Mouse (Mus musculus) embryonic facial prominence, embryonic 15.5 days (tissue): Measurements from ENCODE around the gene 4933406M09Rik. TPM values are rescaled to one million over a fixed set of nuclear protein-coding genes. Genes with fewer than 3 reads are reported as not detected.

Source experiments
- ATAC-seq: fragments of 200-750 bp; cut with Nextera tagmentation; 2 replicates; pipeline ENCODE4 v1.8.0; 2017; ENCODE audit warnings: low read depth, moderate TSS enrichment; ENCODE audit not compliant: insufficient number of reproducible peaks, low FRiP score, low TSS enrichment
- H3K27ac ChIP-seq: fragments of 300-500 bp; sonication (generic); replicated peaks from 2 replicates; pipeline ENCODE4 v1.5.1; 2015; ENCODE audit warnings: mild to moderate bottlenecking, inconsistent platforms
- H3K27me3 ChIP-seq: fragments of 300-500 bp; sonication (generic); 2 replicates; pipeline ENCODE4 v1.6.1; 2015; ENCODE audit warnings: inconsistent platforms
- H3K36me3 ChIP-seq: fragments of 300-500 bp; sonication (generic); 2 replicates; pipeline ENCODE4 v1.6.1; 2015; ENCODE audit warnings: mild to moderate bottlenecking, inconsistent platforms
- H3K4me1 ChIP-seq: fragments of 300-500 bp; sonication (generic); 2 replicates; pipeline ENCODE4 v1.6.1; 2015; ENCODE audit warnings: inconsistent platforms
- H3K4me2 ChIP-seq: fragments of 300-500 bp; sonication (generic); replicated peaks from 2 replicates; pipeline ENCODE4 v1.6.1; 2015; ENCODE audit warnings: mild to moderate bottlenecking, inconsistent platforms
- H3K4me3 ChIP-seq: fragments of 300-500 bp; sonication (generic); replicated peaks from 2 replicates; pipeline ENCODE4 v1.5.1; 2015; ENCODE audit warnings: mild to moderate bottlenecking, inconsistent platforms
- H3K9ac ChIP-seq: fragments of 300-500 bp; sonication (generic); 2 replicates; pipeline ENCODE4 v1.6.1; 2015; ENCODE audit warnings: inconsistent platforms
- H3K9me3 ChIP-seq: fragments of 300-500 bp; sonication (generic); replicated peaks from 2 replicates; pipeline ENCODE4 v1.6.1; 2016; ENCODE audit warnings: inconsistent platforms
- WGBS: fragments of 180-500 bp; shearing (Covaris S2); methylation state at CpG from one replicate; pipeline ENCODE4 v1.1.7; 2015; 5-methylcytosine and 5-hydroxymethylcytosine counted together
- polyA plus RNA-seq: library from polyadenylated mRNA; unstranded; fragments of >200 nt; fragmentation: Nextera tagmentation; extraction: Ambion mirVana; gene quantifications from 2 replicates; pipeline ENCODE4 v1.2.1, GENCODE M21; 2015

4933406M09Rik gene
- polyA plus RNA-seq, 1 experiment from 2014 or later = not detected

DNA sequence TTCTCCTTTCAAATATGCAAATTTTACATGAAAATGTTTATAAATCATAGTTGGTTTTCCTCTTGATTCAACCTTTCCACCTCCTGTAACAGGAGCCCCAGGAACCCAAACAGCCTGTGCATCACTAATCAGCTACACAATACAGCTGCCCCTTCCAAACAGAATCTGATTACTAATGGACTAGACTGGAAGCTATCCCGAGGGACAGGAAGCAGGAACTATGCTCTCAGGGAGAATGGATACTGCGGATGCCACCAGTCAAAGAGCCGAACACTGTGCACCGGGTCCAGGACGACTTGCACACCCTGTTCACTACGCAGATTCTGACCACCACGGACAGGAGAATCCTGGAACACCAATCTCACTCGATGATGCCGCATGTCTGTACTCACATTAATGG is 37.9 kb upstream of the 4933406M09Rik start:
- no peak overlapping the region for H3K27ac ChIP-seq
- H3K4me1 ChIP-seq = peaks cover 18% of the 10 kb centered on the region
- H3K36me3 ChIP-seq = peaks cover 60% of the 10 kb centered on the region
- H3K9me3 ChIP-seq = no peaks in the 10 kb centered on the region
- no peak overlapping the region for H3K4me2 ChIP-seq
- no peak for ATAC-seq
- 84% methylated on average over 9 of the region's 9 CpGs for WGBS
- H3K27me3 ChIP-seq = no peaks in the 10 kb centered on the region
- H3K9ac ChIP-seq = no peak overlapping the region
- H3K4me3 ChIP-seq = no peak overlapping the region

DNA sequence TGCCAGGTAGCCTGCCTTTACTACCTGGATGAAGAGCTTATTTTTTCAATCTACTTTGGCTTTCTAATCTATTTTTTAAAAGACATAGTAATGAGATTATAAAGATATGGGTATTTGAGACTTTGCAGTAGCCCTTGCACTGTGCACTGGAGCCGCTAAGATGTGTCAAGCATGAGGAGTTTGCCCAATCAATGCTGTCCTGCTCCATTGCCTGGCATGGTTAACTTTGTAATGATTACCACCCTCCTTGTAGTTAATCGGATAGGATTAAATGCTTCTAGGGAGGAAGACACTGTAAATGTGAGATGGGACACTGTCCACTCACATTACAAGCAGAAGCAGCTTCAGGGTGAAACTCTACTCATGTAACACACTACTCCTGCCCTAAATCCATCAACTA is 32.4 kb upstream of the 4933406M09Rik start:
- Histone ChIP-seq H3K27ac (no peak overlapping the region), H3K9me3 (no peaks in the 10 kb centered on the region), H3K4me2 (no peak overlapping the region), H3K4me3 (no peak overlapping the region), H3K27me3 (no peaks in the 10 kb centered on the region), H3K4me1 (no peaks in the 10 kb centered on the region), H3K9ac (no peak overlapping the region), H3K36me3 (peaks cover 81% of the 10 kb centered on the region)
- WGBS = 95% methylated on average over 2 of the region's 2 CpGs
- ATAC-seq = no peak

DNA sequence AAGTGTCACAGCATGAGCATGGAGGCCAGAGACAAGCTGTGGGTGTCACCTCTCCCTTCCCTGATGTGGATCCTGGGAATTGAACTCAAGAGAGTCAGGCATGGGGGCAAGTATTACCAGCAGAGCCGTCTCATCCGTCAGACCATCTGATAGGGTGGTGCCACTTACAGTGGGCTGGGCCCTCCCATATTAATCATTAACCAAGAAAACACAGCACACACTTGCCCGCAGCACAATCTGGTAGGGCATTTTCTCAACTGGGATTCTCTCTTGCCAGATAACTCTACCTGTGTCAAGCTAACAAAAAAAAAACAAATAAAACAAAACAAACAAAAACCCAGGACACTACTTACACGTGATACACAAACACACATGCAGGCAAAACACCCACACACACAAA is 28.3 kb upstream of the 4933406M09Rik start:
- Histone ChIP-seq H3K4me2 (no peak overlapping the region), H3K9ac (no peak overlapping the region), H3K36me3 (peaks cover 59% of the 10 kb centered on the region), H3K9me3 (no peaks in the 10 kb centered on the region), H3K27me3 (no peaks in the 10 kb centered on the region), H3K27ac (no peak overlapping the region), H3K4me1 (peaks cover 12% of the 10 kb centered on the region), H3K4me3 (no peak overlapping the region)
- 86% methylated on average over 4 of the region's 4 CpGs for WGBS
- ATAC-seq = no peak

DNA sequence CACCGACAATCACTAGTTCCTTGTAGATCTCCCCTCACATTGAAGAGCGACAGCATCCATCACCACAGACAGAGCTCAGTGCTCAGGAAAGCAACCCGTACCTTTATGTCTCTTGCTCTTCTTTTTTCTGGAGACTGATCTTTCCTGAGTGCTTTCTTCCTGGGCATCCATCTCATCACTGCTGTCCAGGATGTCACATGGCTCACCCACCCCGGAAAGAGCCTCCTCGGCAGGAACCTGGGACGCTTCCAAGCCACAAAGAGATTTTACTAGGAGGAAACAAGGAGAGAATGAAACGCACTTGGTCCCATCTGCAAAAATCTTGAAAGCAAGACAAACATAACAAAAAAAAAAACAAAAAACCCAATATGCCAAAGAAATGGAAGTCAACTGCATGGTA is 25.1 kb upstream of the 4933406M09Rik start:
- Histone ChIP-seq H3K27ac (no peak overlapping the region), H3K4me2 (peak overlapping the region; percentile 74), H3K9me3 (no peaks in the 10 kb centered on the region), H3K36me3 (peaks cover 28% of the 10 kb centered on the region), H3K27me3 (no peaks in the 10 kb centered on the region), H3K4me1 (peaks cover 13% of the 10 kb centered on the region), H3K9ac (no peak overlapping the region), H3K4me3 (peak overlapping the region; percentile 80)
- 66% methylated on average over 7 of the region's 7 CpGs for WGBS
- ATAC-seq = no peak

DNA sequence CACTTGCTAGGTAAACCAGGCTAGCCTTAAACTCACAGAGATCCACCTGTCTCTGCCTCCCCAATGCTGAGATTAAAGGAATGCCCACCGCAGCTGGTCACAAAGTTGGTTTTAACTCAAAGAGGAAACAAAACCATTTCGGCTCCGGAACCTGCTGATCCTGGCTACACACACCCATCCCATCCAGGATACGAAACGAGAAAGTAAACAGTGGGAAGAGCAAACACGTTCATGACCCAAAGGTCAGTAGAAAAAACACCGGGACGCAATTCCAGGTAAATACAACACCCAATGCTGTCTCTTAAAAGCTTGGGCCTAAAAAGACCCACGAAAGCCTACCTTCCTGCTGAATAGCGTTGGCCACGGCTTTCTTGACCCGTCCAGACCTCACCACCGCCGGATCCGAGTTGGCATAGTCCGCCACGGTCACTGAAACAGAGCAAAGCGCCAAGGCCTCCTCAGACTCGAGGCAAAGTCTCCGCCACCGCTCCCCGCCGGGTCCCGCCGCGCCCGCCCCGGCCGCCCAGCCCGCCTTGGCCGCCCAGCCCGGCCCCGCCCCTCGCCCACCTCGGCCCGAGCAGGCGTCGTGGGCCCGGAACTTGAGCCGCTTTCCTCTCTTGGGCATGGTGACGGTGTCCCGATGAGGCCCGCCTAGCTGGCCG is 24.4 kb upstream of the 4933406M09Rik start:
- Histone ChIP-seq H3K27ac (peak overlapping the region; percentile 81), H3K27me3 (no peaks in the 10 kb centered on the region), H3K9ac (peak overlapping the region; percentile 88), H3K9me3 (no peaks in the 10 kb centered on the region), H3K4me3 (peak overlapping the region; percentile 80), H3K4me1 (peaks cover 13% of the 10 kb centered on the region), H3K36me3 (peaks cover 22% of the 10 kb centered on the region), H3K4me2 (peak overlapping the region; percentile 74)
- peak; percentile 83 for ATAC-seq
- WGBS = under 1% methylated on average over 26 of the region's 44 CpGs

DNA sequence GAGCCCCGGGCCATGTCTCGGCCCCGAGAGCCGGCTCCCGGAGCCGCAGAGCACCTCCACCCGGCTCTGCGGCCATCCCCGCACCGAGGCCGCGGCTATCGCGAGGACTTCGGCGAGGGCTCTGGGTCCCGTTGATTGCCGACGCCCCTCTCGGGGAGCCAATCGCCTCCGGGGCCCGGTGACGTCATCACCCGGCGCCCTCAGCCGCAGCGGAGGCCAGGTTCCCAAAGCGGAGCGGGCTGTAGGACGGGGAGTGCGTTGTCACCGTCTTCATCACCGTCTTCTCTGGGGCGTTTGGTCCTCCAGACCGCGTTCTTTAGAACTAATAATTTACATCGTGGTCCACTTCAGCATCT is 23.9 kb upstream of the 4933406M09Rik start, which contains the start of gene Tmem183a:
TSS of gene Tmem183a (minus strand) at position 123 of the 356 bp plus-strand sequence.
- under 1% methylated on average over 38 of the region's 38 CpGs for WGBS
- no peaks in the 10 kb centered on the region for H3K27me3 ChIP-seq
- H3K9ac ChIP-seq = peak within 1 kb of the TSS; percentile 88
- peaks cover 21% of the 10 kb centered on the region for H3K36me3 ChIP-seq
- peak within 1 kb of the TSS; percentile 80 for H3K4me3 ChIP-seq
- H3K27ac ChIP-seq = peak within 1 kb of the TSS; percentile 81
- H3K9me3 ChIP-seq = no peaks in the 10 kb centered on the region
- peak within 1 kb of the TSS; percentile 74 for H3K4me2 ChIP-seq
- H3K4me1 ChIP-seq = peaks cover 13% of the 10 kb centered on the region
- peak; percentile 96 for ATAC-seq

DNA sequence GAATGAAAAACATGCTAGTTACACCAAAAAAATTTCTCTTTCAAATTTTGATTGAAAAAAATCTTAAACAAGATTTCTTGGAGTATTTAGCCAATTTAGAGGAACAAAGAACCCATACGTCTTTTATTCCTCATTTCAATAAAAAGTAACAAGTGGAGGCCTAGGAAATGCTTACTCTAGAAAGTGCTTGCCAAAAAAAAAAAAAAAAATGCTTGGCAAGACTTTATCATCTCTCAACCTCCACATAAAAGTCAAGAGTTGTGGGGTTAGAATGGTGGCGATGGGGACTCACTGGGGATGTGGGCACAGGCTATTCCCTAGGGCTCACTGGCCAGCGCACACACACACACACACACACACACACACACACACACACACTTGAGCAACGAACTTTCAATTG is 22.5 kb upstream of the 4933406M09Rik start:
- WGBS = 80% methylated on average over 4 of the region's 4 CpGs

DNA sequence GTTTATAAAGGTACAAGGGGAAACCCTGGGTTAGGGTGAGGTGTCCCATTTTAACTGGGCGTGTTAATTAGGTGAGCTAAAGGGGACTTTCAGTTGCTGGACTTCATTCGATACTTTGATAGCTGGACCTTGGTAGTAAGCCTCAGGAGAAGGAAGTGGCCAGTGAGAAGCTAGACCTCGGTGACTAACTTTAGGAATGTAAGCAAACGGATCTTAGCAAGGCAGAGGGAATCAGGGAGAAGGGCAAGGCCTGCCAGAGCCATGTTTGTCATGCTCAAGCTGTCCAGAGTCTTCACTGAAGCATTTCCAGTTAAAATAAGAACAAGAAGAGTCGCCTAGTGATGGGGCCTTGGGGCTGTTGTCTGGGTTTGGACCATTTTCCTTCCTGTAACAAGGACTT is 20.2 kb upstream of the 4933406M09Rik start:
- Histone ChIP-seq H3K9ac (no peak overlapping the region), H3K4me2 (no peak overlapping the region), H3K9me3 (no peaks in the 10 kb centered on the region), H3K4me1 (peaks cover 12% of the 10 kb centered on the region), H3K27me3 (no peaks in the 10 kb centered on the region), H3K27ac (no peak overlapping the region), H3K4me3 (no peak overlapping the region), H3K36me3 (no peaks in the 10 kb centered on the region)
- no peak for ATAC-seq
- 68% methylated on average over 5 of the region's 5 CpGs for WGBS

More for the DNA sequence above, 22.5 kb upstream of the 4933406M09Rik start:
- H3K9me3 ChIP-seq = no peaks in the 10 kb centered on the region
- peaks cover 11% of the 10 kb centered on the region for H3K36me3 ChIP-seq
- no peak for ATAC-seq
- H3K27ac ChIP-seq = no peak overlapping the region
- no peak overlapping the region for H3K4me3 ChIP-seq
- H3K27me3 ChIP-seq = no peaks in the 10 kb centered on the region
- H3K9ac ChIP-seq = no peak overlapping the region
- no peak overlapping the region for H3K4me2 ChIP-seq
- peaks cover 13% of the 10 kb centered on the region for H3K4me1 ChIP-seq

DNA sequence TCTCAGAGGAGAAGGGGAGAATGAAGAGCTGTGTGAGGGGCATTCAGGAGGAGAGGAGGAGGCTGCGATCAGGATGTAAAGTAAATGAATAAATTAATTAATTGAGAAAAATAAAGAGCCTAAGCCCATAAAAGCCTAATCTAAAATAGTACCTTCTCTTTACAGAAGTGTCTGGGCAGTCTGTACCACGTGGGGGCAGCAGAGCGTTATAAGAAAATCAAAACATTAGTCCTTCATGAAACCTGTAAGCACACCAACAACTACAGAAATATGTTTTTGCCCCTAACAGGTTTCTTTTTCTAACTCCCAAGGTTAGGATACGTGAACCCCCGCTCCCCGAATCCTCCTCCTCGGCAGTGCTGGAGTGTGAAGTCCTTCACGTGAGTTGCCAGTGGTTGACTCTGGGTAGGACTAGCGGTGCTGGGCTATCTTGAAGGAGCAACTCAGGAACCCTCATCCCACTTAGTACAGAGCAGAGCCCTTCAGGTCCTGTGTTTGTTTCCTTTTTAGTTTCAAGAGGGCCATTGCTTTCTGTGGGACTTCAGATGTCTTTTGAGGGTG is 16.9 kb upstream of the 4933406M09Rik start:
- Histone ChIP-seq H3K27ac (no peak overlapping the region), H3K4me1 (no peaks in the 10 kb centered on the region), H3K36me3 (no peaks in the 10 kb centered on the region), H3K4me3 (no peak overlapping the region), H3K27me3 (no peaks in the 10 kb centered on the region), H3K9me3 (no peaks in the 10 kb centered on the region), H3K9ac (no peak overlapping the region), H3K4me2 (no peak overlapping the region)
- WGBS = 47% methylated on average over 9 of the region's 9 CpGs
- ATAC-seq = no peak

DNA sequence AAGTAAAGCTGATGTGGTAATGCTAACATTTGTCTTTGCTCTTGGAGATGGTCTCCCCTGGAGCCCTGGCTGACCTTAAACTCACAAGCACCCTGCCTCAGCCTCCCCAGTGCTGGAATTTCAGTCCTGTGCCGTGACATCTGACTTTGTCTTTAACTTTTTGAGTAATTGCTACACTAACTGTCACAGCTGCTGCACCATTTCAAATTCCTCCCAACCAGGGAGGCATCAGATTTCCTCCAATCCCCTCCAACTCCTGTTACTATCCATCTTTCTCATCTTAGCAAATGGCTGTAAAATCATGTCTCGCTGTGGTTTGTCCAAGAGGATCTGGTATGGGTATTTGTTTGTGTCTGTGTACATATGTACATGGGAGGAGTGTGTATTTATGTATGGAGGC is 11.6 kb upstream of the 4933406M09Rik start:
- Histone ChIP-seq H3K4me3 (no peak overlapping the region), H3K27me3 (no peaks in the 10 kb centered on the region), H3K4me2 (no peak overlapping the region), H3K4me1 (no peaks in the 10 kb centered on the region), H3K9me3 (no peaks in the 10 kb centered on the region), H3K9ac (no peak overlapping the region), H3K36me3 (no peaks in the 10 kb centered on the region), H3K27ac (no peak overlapping the region)
- 51% methylated on average over 2 of the region's 2 CpGs for WGBS
- ATAC-seq = no peak

DNA sequence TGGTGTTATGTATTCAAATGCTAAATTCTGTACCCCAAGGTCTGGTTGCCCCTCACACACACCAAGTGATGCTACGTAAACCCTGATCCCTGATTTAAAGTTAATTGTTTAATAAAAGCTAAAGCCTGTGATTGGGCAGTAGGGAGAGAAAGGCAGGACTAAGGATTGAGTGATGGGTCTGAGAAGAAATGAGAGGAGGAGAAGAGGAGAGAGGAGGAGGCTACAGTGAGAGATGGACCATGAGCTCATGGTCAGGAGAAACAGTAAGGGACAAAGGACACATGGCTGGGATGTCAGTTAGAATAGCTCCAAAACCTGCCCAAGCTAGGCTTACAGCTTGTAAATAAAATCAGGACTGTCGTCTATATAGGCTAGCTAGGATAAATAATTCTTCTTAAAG is 4.7 kb upstream of the 4933406M09Rik start:
- no peak overlapping the region for H3K27ac ChIP-seq
- no peaks in the 10 kb centered on the region for H3K9me3 ChIP-seq
- no peak for ATAC-seq
- H3K4me1 ChIP-seq = peaks cover 9% of the 10 kb centered on the region; the same call in 1 of the 2 replicates
- no peak overlapping the region for H3K9ac ChIP-seq
- no peaks in the 10 kb centered on the region for H3K27me3 ChIP-seq
- 80% methylated on average over 2 of the region's 2 CpGs for WGBS
- no peak overlapping the region for H3K4me3 ChIP-seq
- no peaks in the 10 kb centered on the region for H3K36me3 ChIP-seq
- no peak overlapping the region for H3K4me2 ChIP-seq
